Mouse (Mus musculus) layer of hippocampus, adult 9-11 months (tissue): ENCODE data around the gene Gpr31b.
"Not testable (repeated sequence)": the region's sequence is repeated elsewhere in the genome, so short reads cannot be mapped to it uniquely, and the experiment has no call there.

Experiments used
- DNase-seq: peaks from one replicate; pipeline ENCODE4 v3.0.0; 2022

The Gpr31b gene

DNA sequence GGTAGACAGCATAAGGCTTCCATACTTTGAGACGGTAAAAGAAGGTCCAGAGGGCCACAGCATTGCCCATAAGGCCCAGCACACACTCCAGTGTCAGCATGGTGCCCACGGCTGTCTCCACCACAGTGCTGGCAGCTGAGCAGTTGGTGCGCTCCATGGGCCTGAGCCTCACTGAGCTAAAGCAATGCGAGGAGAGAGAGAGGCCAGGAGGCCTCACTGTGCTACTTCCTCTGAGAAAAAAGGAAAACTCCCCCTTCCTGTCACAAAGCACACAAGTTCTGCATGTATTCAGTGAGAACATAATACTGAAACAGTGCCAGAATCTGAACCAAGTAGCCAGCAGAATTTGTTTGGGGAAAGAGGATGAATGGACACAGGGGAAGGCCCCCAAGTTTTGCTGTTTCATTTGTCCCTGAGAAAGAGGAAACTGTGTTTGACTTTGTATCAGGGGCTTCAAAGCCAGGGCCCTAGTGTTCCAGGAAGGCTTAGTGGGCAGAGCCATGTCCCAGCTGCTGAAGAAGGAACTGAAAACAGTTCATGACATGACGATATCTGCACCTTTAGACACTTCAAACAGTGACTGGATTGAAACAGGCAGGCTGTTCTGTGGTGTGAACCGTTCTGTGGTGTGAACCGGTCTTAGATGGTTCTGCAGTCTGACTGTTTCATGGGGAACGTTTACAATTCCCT lies at the start of gene Gpr31b:
Gene Gpr31b, minus strand, starts transcription at position 173 of the 690 bp plus-strand sequence.
- not testable (repeated sequence) for DNase-seq

DNA sequence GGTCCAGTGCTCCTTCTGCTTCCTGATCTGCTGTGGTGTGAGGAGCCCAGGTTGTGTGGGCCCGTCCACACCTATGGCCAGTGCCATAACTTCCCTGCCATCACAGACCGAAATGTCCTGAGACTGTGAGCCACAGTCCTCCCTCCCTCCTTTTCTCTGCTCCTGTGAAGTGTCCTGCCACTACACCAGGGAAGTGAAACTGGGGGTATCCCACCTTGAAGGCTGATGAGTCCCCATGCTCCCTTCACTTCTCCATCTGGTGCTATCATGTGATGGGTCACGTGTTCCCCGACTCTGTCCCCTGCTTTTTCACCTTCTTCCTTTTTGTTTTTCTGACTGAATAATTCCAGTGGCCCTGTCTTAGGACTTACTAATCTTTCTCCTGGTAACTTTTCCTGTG lies 40.9 kb upstream of the Gpr31b start:
- not testable (repeated sequence) for DNase-seq

DNA sequence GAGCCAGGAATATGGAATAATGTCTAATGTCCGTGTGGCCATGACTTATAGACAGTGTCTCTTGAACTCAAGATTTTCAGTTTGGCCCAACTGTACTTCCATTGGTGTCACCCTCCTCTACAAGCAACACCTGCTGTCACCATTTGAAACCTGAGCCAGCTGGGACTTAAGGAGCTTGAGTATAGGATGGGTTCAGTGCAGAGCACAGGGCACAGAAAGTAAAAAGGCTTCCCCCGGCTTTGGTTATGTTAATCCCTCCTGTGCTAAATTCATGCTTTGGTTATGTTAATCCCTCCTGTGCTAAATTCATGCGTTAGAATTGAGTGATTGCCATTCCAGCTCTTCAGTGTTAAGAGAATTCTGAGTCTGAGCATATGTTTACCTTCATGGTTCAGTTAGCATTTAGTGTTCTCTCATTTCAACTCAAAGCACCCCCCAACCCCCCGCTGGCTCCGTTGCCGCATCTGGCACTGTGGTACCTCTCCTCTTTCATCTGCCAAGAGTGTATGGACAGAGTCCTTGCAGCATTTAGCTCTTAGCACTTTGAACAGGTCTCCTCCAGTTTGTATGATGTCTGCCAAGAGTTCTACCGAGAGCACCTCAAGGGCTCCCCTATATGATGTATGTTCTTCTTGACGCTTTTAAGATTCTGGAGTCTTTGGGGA lies 40.1 kb upstream of the Gpr31b start:
- not testable (repeated sequence) for DNase-seq

DNA sequence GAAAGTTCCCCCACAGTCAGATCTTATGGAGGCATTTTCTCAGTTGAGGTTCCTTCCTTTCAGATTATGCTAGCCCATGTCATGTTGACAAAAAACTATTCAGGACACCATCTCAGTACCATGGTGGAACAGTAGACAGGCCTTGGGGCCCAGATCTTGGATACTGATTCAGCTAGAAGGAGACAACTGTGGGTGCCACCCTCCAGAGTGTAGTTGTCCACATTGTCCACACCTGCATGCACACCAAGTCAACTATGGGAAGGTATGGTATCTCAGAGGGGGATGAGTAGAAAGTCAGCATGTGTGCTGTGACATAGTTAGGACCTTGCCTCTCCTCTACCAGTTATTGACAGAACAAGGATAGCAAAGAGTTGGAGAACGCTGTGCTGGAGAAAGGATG lies 39.4 kb upstream of the Gpr31b start:
- not testable (repeated sequence) for DNase-seq

DNA sequence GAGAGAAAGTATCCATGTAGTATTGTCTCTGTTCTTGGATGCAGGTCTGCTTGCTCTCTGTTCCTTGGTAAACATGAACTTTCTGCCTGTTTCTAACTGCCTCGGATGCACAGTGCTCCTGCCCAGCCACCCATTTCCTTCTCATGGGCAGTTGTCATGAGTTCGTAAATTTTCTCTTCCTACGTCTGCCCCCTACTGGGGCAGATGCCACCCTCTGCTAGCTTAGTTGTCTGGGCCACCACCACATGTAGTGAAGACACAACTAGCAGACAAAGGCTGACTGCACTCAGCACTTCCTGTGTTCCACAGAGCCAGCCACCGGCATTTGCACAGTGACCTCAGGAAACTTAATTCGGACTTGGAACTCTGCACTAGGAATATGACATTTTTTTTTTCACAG lies 17.1 kb upstream of the Gpr31b start:
- not testable (repeated sequence) for DNase-seq

DNA sequence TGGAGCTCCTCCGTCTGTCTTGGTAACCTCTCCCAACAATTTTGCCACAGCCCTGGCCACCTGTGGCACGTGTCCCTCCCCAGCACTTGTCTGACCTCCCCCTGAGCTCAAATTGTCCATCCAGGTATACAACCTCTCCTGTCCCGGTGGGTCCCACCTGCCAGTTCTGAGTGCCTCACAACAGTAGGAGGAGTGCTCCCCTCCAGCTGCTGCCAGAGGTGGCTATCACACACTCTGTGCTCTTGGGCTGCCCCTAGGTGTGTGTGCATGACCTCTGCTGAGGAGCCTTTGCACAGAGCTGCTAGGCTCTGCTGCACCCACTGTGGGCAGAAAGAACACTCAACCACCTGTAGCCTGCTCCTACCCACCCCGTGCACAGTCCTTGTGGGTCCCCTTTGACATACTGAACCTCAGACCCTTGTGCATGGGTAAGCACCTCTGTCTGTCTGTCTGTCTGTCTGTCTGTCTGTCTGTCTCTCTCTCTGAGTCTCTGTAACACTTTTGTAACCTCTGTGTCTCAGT lies 15.8 kb upstream of the Gpr31b start:
- not testable (repeated sequence) for DNase-seq

DNA sequence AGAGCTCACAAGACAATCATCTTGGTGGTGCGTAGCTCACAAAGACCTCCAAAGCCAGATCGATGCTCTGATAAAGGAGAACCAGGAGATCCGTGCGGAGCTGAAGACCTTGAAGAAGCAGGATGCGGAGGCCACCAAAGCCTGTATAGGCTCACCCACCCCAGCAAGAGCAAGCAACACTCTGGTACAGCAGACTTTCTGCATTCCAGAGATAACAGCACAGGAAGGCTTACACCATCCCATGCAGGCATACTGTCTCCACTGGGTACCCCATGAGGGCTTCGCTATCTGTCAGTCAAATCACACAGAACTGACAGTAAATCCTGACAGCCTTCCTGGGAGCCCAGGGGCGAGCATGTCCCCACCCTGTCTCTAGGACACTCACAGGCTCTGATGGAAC lies 10.8 kb upstream of the Gpr31b start:
- not testable (repeated sequence) for DNase-seq

DNA sequence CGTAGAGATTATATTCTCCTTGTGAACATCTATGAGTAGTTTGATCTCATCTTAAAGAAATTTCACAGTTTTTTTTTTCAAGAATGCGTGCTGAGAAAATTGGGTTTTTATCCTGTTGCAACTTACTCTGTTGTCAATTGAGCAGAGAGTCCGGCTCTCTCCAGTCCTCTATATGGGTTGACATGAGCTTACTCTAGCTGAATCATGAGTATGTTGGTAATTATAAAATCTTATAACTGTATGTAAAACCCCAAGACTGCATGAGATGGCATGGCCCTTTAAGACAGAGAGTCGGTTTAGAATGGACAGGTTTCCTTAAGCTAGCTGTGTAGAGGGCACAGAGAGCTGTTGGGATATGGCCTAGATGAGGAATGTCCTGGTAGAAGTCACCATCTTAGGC lies 8.7 kb upstream of the Gpr31b start, which contains the start of gene Tcp10b:
Gene Tcp10b, plus strand, starts transcription at position 301 of the 400 bp plus-strand sequence.
- DNase-seq = not testable (repeated sequence)

DNA sequence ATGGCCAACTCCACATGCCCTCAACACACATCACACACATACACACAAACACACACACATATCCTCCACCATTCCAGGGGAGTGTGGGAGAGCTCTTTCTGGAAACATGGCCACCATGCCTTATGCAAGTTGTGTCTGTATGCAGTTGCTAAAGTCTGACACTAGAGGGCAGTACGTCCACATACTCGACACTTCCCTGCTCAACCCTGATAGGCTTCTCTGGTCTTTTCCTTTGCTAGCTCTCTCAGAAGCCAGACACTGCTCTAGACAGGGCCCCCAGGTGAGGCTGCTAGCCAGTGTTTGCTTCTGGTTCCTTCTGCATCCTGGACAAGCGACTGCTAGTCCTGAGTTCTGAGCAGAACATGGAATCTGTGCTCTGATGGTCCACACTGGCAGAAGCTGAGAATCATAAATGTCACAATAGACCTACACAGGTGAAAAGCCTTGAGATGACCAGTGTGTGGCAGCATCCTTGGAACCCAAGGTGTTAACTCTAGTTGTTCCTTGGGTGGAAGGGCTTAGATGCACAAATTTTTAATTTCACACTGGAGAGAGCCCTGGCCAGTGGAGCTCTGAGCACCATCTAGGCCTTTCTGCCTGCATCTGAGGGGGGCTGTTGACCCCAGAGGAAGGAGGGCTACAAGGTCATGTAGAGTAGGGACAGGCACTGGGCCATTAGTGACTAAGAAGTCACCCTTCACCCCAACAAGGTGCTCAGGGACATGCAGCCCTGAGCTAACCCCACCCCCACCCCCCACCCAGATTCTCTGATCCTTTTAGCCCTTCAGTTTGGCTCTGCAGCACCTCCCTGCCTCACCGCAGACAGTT lies 8.0 kb downstream of the Gpr31b start:
- peak; percentile 59 for DNase-seq

DNA sequence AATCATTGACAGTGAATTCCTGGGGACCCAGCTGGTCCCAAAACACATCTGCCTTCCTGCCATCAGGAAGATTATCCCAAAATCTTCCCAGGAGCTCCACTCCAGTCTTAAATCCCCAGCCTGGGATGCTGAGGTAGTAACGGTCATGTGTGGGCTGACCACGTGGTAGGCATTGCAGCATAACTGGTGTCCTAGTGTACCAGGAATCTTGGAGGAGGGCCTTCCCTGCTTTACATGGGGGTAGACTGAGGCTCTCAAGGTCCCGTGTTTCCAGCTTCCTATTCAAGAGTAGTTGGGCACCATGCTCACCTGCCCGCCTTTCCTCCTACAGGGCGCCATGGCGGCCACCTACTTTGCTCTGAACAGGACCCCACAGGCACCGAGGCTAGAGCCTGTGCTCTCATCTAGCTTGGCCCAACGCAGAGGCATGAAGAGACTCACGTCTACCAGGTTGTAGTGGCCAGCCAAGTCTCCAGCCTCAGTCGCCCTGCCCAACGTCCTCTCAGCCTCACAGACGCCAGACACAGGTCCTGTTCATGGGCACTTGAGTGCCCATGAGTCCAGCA lies 15.4 kb downstream of the Gpr31b start:
- DNase-seq = not testable (repeated sequence)

DNA sequence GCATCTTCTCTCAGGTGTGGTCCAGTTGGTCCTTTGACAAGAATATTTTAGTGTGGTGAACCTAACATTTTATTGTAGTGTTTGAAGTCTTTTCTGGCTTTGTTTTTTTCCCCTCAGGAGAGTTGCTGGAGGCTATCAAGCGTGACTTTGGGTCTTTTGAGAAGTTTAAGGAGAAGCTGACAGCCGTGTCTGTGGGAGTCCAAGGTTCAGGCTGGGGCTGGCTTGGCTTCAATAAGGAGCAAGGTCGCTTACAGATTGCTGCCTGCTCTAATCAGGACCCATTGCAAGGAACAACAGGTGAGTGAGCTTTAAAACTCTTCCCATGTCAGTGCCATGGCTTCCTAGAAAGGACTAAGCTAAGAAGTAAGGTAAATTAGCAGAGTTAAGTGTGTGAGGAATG lies 38.8 kb downstream of the Gpr31b start:
- no peak for DNase-seq

DNA sequence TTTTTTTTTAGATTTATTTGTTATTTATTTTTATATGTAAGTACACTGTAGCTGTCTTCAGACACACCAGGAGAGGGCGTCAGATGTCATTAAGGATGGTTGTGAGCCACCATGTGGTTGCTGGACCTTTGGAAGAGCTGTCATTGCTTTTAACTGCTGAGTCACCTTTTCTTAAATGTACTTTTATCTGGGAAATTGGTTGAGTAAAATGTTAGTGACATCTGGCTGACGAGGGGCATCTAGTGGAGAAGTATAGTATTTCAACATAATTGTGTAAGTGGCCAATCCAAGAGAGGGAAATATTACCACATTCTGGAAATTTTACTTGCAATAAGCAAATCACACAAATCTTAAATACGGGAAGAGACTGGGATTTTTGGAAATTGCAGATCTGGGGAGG lies 42.2 kb downstream of the Gpr31b start:
- peak; percentile 37 for DNase-seq

DNA sequence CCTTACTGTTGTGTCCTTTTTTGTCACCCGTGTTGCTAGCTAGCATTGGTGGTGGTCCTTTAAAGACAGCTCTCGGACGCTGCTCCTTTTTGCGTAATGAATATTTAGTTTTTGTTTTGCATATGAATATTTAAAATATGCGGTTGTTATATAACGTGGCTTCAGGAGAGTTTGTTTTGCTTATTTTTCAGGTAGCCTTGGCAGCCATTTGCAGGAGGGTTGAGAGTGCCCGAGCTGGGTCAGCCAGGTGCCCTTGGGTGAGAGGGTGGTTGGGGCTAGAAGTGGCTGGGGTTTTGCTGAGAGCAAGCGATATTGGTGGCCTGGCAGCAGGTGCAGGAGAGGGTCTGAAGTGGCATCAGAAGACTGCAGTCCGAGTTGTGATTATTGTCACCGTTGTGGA lies 43.6 kb downstream of the Gpr31b start:
- DNase-seq = no peak

DNA sequence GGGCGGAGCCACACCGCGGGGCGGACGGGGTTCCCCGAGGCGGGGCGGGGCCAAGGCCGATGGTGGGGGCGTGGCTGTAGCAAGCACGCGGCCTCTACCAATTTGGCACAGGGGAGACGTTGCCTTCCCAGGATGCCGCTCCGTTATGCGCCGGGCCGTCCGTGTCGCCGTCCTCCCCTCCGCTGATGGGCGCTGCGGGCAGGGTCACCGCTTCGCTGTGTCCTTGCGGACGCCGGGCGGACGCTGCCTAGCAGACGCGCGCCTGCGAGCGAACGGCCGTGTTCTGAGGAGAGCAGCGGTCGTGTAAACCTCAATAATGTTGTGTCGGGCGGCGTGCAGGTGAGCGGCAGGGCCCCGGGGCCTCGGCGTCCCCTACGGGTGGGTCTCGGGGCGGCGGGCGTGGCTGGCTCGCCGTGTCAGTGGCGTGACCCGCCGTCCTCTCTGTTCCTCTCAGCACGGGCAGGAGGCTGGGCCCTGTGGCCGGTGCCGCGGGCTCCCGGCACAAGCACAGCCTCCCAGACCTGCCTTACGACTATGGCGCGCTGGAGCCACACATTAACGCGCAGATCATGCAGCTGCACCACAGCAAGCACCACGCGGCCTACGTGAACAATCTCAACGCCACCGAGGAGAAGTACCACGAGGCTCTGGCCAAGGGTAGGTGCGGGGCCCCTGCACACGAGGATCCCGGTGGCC lies 44.2 kb downstream of the Gpr31b start:
- DNase-seq = peak; percentile 97

DNA sequence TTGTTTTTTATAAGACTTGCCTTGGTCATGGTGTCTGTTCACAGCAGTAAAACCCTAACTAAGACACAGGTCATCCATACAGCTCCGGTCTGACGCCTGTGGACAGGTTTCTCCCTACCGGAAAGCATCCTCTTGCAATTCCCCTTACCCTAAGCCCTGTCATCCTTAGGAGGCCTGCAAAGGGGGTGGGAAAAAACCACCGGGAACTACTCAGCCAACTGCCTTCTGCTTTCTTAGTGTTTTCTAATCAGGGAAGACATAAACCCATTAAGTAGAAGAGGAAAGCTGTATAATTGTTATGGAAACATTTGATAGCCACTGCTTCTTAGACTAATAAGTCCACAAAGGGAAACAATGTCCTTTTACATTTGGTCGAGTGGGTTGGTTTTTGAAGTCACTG lies 45.1 kb downstream of the Gpr31b start:
- DNase-seq = no peak

DNA sequence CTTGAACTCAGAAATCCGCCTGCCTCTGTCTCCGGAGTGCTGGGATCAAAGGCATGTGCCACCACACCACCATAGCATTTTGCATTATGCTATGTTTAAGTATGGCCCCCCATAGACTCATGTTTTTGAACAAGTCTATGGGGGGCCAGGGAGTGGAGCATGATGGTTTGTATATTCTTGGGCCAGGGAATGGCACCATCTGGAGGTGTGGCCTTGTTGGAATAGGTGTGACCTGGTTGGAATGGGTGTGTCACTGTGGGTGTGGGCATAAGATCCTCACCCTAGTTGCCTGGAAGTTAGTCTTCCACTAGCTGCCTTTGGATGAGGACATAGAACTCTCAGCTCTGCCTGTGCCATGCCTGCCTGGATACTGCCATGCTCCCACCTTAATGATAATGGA lies 45.5 kb downstream of the Gpr31b start, which contains the start of gene Sod2:
Gene Sod2, plus strand, starts transcription at position 301 of the 400 bp plus-strand sequence.
- DNase-seq = not testable (repeated sequence)

DNA sequence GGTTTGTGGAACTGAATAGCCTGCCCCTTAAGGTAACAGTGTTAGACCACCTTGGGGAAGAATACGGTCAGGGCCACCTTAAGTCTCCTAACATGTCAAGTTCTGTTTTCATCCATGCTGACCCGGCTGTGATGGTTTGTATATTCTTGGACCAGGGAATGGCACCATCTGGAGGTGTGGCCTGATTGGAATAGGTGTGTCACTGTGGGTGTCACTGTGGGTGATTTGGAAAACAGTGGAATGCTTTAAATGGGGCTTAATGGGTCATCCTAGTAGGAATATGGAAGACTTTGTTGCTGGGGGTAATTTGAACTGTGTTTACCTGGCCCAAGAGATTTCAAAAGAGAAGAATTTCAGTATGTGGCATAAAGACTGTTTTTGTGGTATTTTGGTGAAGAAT lies 47.7 kb downstream of the Gpr31b start:
- DNase-seq = not testable (repeated sequence)

DNA sequence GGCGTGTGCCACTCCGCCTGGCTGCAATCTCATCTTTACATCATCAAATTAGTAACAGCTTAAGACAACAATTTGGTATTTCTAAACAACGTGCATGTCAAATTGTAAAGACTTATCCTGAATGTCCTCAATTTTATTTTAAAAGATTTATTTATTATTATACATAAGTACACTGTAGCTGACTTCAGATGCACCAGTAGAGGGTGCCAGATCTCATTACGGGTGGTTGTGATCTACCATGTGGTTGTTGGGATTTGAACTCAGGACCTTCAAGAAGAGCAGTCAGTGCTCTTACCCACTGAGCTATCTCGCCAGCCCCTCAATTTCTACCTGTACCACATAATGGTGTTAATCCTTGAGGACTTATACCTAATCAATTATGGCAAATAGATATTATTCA lies 49.9 kb downstream of the Gpr31b start:
- DNase-seq = not testable (repeated sequence)
